Mouse (Mus musculus) B cell, adult 67 days (primary cell): ENCODE results near the gene Dnm1l. TPM values are rescaled to one million over a fixed set of nuclear protein-coding genes. Genes with fewer than 3 reads are reported as not detected.

Experiments used
- total RNA-seq, 2 experiments: library from RNA; stranded (reverse); gene quantifications; 4 replicates each; pipeline ENCODE4 v1.2.4; 2023

Dnm1l gene
- 10 to 100 TPM; 68.4 to 72.3 TPM for total RNA-seq

DNA sequence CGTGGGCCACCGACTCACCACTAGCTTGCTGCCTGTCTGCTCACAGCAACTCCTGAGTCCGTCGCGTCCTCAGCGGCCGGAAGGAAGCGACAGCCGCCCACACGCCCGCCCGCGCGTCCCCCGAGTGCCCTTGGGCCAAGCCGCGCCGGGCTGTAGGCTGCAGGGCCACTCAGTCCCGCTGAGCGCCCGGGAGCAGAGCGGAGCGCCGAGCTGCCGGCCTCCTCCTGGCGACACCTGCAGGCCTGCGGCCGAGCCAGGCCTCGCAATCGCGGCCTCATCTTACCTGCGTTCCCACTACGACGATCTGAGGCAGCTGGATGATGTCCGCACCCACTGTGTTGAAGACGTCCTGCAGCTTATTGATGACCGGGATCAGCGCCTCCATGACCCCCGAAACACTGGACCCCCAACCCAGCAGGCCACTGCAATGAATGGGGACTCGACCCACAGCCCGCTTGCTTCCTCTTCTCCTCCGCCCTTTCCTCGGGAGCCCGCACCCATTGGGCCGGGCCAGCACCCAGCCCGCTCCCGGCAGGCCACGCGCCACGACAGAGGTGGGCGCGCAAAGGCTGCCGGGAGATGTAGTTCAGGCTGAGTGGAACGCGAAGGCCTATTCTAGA lies at the start of gene Dnm1l:
Gene Dnm1l (minus strand): TSS at position 479 of the 620 bp plus-strand sequence.

DNA sequence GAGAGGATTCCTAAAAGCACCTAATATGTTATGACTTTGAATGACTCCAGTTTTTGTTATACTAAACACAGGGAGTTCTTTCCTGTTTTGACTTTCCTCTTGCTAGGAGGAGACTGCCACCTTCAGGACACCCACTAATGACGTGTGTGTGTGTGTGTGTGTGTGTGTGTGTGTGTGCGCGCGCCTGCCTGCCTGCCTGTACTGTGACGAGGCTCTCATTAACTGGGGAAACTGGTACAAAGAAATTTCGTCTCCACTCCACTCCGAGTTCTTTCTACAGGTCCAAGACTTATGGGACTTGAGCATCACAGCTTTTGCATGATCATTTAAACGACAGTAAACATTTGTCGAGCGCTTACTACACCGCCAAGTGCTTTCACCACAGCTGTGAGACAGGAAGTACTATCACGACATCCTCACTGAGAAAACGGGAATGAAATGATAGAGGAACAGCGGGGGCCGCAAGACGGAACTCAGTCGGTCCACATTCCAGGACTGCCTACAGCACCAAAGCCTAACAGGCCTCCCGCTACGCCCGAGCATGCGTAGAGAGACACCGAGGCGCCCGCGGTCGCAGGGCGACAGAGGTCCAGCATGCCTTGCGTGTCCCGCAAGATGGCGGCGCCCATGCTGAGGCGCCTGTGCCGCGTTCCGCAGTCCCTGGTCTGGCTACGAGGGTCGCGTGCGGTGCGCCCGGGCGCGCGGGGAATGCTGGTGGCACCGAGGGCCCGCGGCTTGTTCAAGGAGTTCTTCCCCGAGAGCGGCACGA lies 56.2 kb downstream of the Dnm1l start, which contains the start of gene Yars2:
Gene Yars2 (plus strand): TSS at position 597 of the 769 bp plus-strand sequence.

Other genes with a start within 250 kb of the Dnm1l start
- under 1 TPM; 0.18 to 0.41 TPM for gene Pkp2, start 145.6 kb downstream of the Dnm1l start, total RNA-seq
- 10 to 100 TPM; 19.3 to 22.9 TPM for gene Yars2, start 56.0 kb downstream of the Dnm1l start, total RNA-seq
- under 1 TPM; 0.09 to 0.29 TPM for gene Fgd4, start 241.6 kb upstream of the Dnm1l start, total RNA-seq